Mouse (Mus musculus) lung, postnatal 0 days (tissue): Measurements from ENCODE around the gene Bsdc1.

Source experiments
- CTCF ChIP-seq: IDR thresholded peaks from 2 replicates; pipeline ENCODE4 v1.5.1; 2016; ENCODE audit warnings: antibody characterized with exemption, mild to moderate bottlenecking
- EP300 ChIP-seq: IDR thresholded peaks from 2 replicates; pipeline ENCODE4 v1.6.1; 2016; ENCODE audit warnings: antibody characterized with exemption, mild to moderate bottlenecking, control low read depth

DNA sequence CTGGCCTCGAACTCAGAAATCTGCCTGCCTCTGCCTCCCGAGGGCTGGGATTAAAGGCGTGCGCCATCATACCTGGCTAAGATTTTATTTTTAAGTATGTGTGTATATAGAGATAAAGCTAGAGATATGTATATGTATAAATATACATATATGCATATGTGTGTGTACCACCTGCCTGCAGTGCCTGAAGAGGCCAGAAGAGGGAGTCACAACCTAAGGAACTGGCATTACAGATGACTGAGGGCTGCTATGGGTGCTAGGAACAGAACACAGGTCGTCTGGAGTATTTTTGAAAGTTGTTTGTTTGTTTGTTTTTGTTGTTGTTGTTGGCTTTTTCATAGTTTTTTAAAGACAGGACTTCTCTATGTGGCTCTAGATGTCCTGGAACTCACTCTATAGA, 45.5 kb upstream of the Bsdc1 start:
- no peak for TF ChIP-seq EP300
- TF ChIP-seq CTCF = peak; percentile 39
